Mouse (Mus musculus): ENCODE measurements at regions not wholly inside any gene's neighbourhood (a gene's known extent, or its start where the extent isn't known, plus 50 kb on each side); places are given as distances from the start of the nearest gene placed in this dataset.

DNA sequence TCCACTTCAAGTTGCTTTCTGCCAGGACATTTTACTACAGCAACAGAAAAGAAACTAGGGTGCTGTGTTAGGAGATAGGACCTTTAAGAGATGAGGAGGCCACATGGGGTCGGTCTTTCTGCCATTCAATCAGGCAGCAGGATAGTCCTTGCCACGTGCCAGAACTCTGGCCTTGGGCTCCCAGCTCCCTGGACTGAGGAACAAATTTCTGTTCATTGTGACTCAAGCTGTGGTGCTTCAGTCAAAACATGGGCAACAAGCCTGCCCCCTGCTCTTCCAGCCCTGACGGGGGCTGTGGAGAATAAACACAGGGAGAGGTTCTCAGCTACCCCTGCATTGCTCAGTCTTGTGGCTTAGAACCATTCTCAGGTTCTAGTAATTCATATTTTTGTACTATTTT is 84.7 kb upstream of the A430005L14Rik start:
- TF ChIP-seq MAFK (IDR thresholded peaks at IDR 0.05; ENCODE audit: insufficient read depth, low read depth, low read length): no peak
- TF ChIP-seq HCFC1 (IDR thresholded peaks at IDR 0.05; ENCODE audit: borderline replicate concordance, insufficient read depth, low read length): no peak
- TF ChIP-seq CHD2 (IDR thresholded peaks at IDR 0.05; ENCODE audit: low read depth, low read length): no peak
- no peak for TF ChIP-seq ZC3H11A (IDR thresholded peaks at IDR 0.05; ENCODE audit: borderline replicate concordance, low read depth, low read length)
